Mouse (Mus musculus) ES-E14 (cell line): ENCODE results near the gene Gdf11.

Experiments used
- CHD2 ChIP-seq: IDR thresholded peaks from 2 replicates; pipeline ENCODE4 v1.6.1; 2014; ENCODE audit warnings: mild to moderate bottlenecking, low read depth, low read length, inconsistent platforms
- HCFC1 ChIP-seq: IDR thresholded peaks from 2 replicates; pipeline ENCODE4 v1.6.1; 2012; ENCODE audit warnings: low read length, inconsistent platforms, borderline replicate concordance; ENCODE audit not compliant: insufficient read depth
- MAFK ChIP-seq: IDR thresholded peaks from 2 replicates; pipeline ENCODE4 v1.6.1; 2014; ENCODE audit warnings: mild to moderate bottlenecking, low read depth, low read length, inconsistent platforms; ENCODE audit not compliant: insufficient read depth
- ZNF384 ChIP-seq: IDR thresholded peaks from 2 replicates; pipeline ENCODE4 v1.6.1; 2012; ENCODE audit warnings: low read depth, low read length, inconsistent platforms

- TF ChIP-seq ZNF384: no peak
- TF ChIP-seq CHD2: no peak
- TF ChIP-seq MAFK: no peak
- no peak for TF ChIP-seq HCFC1
Measured at GRCm38 (mm10) chr10:128938974-128939373, 47.5 kb upstream of the Gdf11 start.
